Comparison of ENCODE assay signal across 24 mouse cellular contexts in the genomic region with DNA sequence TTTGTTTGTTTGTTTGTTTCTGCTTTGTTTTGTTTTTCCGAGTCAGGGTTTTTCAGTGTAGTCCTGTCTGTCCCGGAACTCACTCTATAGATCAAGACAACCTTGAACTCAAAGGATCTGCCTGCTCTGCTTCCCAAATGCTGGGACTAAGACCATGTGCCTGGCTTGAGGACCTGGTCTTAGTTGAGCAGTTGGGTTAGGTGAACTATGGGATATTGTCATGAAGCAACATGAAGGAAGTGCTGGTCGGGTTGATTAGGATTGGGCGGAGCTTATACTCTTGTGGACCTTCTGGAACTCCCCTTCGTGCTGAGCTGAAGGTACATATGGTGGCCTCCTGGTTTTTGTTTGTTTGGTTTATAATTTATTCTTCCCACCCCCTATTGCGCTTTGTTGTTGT. TPM values are rescaled to one million over a fixed set of nuclear protein-coding genes. Genes with fewer than 3 reads are reported as not detected.
DNase-seq lines count a peak whose midpoint lies in the region; ATAC-seq lines count a peak whose summit lies in the region.
"Had no signal": no experiment of that assay in that cellular context is flagged by ENCODE, and none has a peak within 500 bp of the region (broad histone marks: within the 10 kb centered on the region; RNA-seq: fewer than 3 reads in every experiment).

No protein-coding gene starts in this region.

- WGBS in heart, embryonic 11.5 days (ENCODE audit: insufficient replicate concordance), result 77% methylated on average over 6 of the region's 6 CpGs
- WGBS in heart, embryonic 10.5 days, result 77% methylated on average over 6 of the region's 6 CpGs
- WGBS in heart, embryonic 15.5 days, result 73% methylated on average over 6 of the region's 6 CpGs
- 56% methylated on average over 6 of the region's 6 CpGs for WGBS in liver, embryonic 16.5 days (ENCODE audit: insufficient replicate concordance)

- no peak overlapping the region for H3K27ac ChIP-seq in heart, embryonic 11.5 days (ENCODE audit: low read depth, low read length)
- H3K27ac ChIP-seq in heart, embryonic 10.5 days, result no peak overlapping the region
- H3K27ac ChIP-seq in heart, embryonic 15.5 days, result peak overlapping the region; percentile 20; the same call in 1 of the 2 replicates
- H3K27ac ChIP-seq in liver, embryonic 16.5 days (ENCODE audit: low read length), result no peak overlapping the region
- H3K27ac ChIP-seq: embryonic facial prominence, embryonic 13.5 days; forebrain, embryonic 13.5 days; hindbrain, embryonic 12.5 days had no signal

- peak overlapping the region; percentile 45; the same call in 1 of the 2 replicates for H3K4me2 ChIP-seq in heart, embryonic 11.5 days
- 0 out of 2 replicates have a peak overlapping the region, but pooled peaks have one; percentile 11 for H3K4me2 ChIP-seq in heart, embryonic 15.5 days
- no peak overlapping the region for H3K4me2 ChIP-seq in liver, embryonic 16.5 days (ENCODE audit: low read depth, low read length)
- H3K4me2 ChIP-seq: embryonic facial prominence, embryonic 13.5 days; forebrain, embryonic 13.5 days; hindbrain, embryonic 12.5 days had no signal

- ATAC-seq in heart, embryonic 11.5 days (replicated peaks; ENCODE audit: insufficient number of reproducible peaks, low FRiP score, low TSS enrichment), result no peak
- no peak for ATAC-seq in heart, embryonic 15.5 days (replicated peaks; ENCODE audit: insufficient number of reproducible peaks, insufficient read depth, low FRiP score, low read depth)
- ATAC-seq in granulocyte monocyte progenitor cell, adult 5-6 weeks (replicated peaks; ENCODE audit: poor library complexity, severe bottlenecking), result 0 out of 2 replicates have a peak, but pooled peaks have one; percentile 36
- ATAC-seq in liver, embryonic 16.5 days (ENCODE audit: low read depth), result 0 out of 2 replicates have a peak, but pooled peaks have one; percentile 23
- ATAC-seq: activated CD4-positive, CD25-positive, alpha-beta regulatory T cell, adult 4 months; CD4-positive, CD25-positive, alpha-beta regulatory T cell, adult 4 months; forebrain, embryonic 13.5 days; forebrain, postnatal 0 days; hindbrain, embryonic 16.5 days; inflammation-experienced regulatory T-cells, adult 6 months had no signal

- H3K9ac ChIP-seq in heart, embryonic 11.5 days (ENCODE audit: low read depth, low read length), result no peak overlapping the region
- H3K9ac ChIP-seq in heart, embryonic 15.5 days, result no peak overlapping the region
- no peak overlapping the region for H3K9ac ChIP-seq in liver, embryonic 16.5 days (ENCODE audit: low read depth, low read length)
- H3K9ac ChIP-seq: embryonic facial prominence, embryonic 13.5 days; forebrain, embryonic 13.5 days; forebrain, postnatal 0 days; hindbrain, embryonic 12.5 days had no signal

- H3K36me3 ChIP-seq in heart, embryonic 11.5 days (ENCODE audit: control insufficient read depth, insufficient read depth, low read length), result no peaks in the 10 kb centered on the region
- no peaks in the 10 kb centered on the region for H3K36me3 ChIP-seq in heart, embryonic 10.5 days
- no peaks in the 10 kb centered on the region for H3K36me3 ChIP-seq in heart, embryonic 15.5 days
- H3K36me3 ChIP-seq in liver, embryonic 16.5 days (ENCODE audit: control insufficient read depth, insufficient read depth), result no peaks in the 10 kb centered on the region
- H3K36me3 ChIP-seq: embryonic facial prominence, embryonic 13.5 days; G1E; hindbrain, embryonic 12.5 days had no signal

- 0 out of 2 replicates have a peak, but pooled peaks cover 2% of the 10 kb centered on the region for H3K4me1 ChIP-seq in heart, embryonic 11.5 days (ENCODE audit: control insufficient read depth, insufficient read depth, low read length)
- H3K4me1 ChIP-seq in heart, embryonic 10.5 days, result peaks cover 7% of the 10 kb centered on the region
- peaks cover 11% of the 10 kb centered on the region for H3K4me1 ChIP-seq in heart, embryonic 15.5 days (replicated peaks)
- H3K4me1 ChIP-seq in liver, embryonic 16.5 days (ENCODE audit: control insufficient read depth, low read depth, low read length), result peaks cover 26% of the 10 kb centered on the region

- no peaks in the 10 kb centered on the region for H3K9me3 ChIP-seq in heart, embryonic 11.5 days (replicated peaks; ENCODE audit: control insufficient read depth, low read length)
- H3K9me3 ChIP-seq in heart, embryonic 10.5 days, result no peaks in the 10 kb centered on the region
- H3K9me3 ChIP-seq in heart, embryonic 15.5 days (replicated peaks), result no peaks in the 10 kb centered on the region
- no peaks in the 10 kb centered on the region for H3K9me3 ChIP-seq in liver, embryonic 16.5 days (replicated peaks; ENCODE audit: control insufficient read depth, low read length)
- H3K9me3 ChIP-seq: embryonic facial prominence, embryonic 13.5 days; forebrain, embryonic 13.5 days; G1E; hindbrain, embryonic 12.5 days had no signal

- H3K4me3 ChIP-seq in heart, embryonic 11.5 days (ENCODE audit: low read depth, low read length), result no peak overlapping the region
- no peak overlapping the region for H3K4me3 ChIP-seq in heart, embryonic 10.5 days
- no peak overlapping the region for H3K4me3 ChIP-seq in heart, embryonic 15.5 days
- no peak overlapping the region for H3K4me3 ChIP-seq in liver, embryonic 16.5 days (ENCODE audit: low read depth, low read length)
- H3K4me3 ChIP-seq: embryonic facial prominence, embryonic 13.5 days; forebrain, embryonic 13.5 days; hindbrain, embryonic 12.5 days had no signal

- DNase-seq in heart, embryonic 10.5 days (ENCODE audit: low spot score), result no peak
- DNase-seq in heart, postnatal 4 days, result no peak
- DNase-seq in lung, postnatal 36 days, result no peak
- DNase-seq in thymus, postnatal 36 days, result no peak
- DNase-seq: adrenal gland, postnatal 25 days; B cell, adult 2 months; cerebellum, adult 18-20 months; cerebellum, adult 9-11 months; cerebellum, postnatal 36 days; forebrain, postnatal 0 days; gastrocnemius, postnatal 14 days; heart, postnatal 36 days had no signal

- no peaks in the 10 kb centered on the region for H3K27me3 ChIP-seq in heart, embryonic 11.5 days (ENCODE audit: control insufficient read depth, insufficient read depth, low read length)
- H3K27me3 ChIP-seq in heart, embryonic 10.5 days (ENCODE audit: insufficient read depth, poor library complexity, severe bottlenecking), result peaks cover 4% of the 10 kb centered on the region; the same call in 1 of the 2 replicates
- H3K27me3 ChIP-seq in heart, embryonic 15.5 days, result no peaks in the 10 kb centered on the region
- no peaks in the 10 kb centered on the region for H3K27me3 ChIP-seq in liver, embryonic 16.5 days (ENCODE audit: control insufficient read depth, insufficient read depth, low read depth, low read length)
- H3K27me3 ChIP-seq: embryonic facial prominence, embryonic 13.5 days; forebrain, embryonic 13.5 days; hindbrain, embryonic 12.5 days had no signal

RNA-seq across cellular contexts. Expression of a gene that starts 18.3 kb away (rescaled TPM):
- 1.3 and 2.5 TPM in 2 replicates for polyA plus RNA-seq in heart, embryonic 11.5 days (2014; fragmentation: Nextera tagmentation; extraction: Ambion mirVana)
- 2.0 and 2.4 TPM in 2 replicates for polyA plus RNA-seq in heart, embryonic 10.5 days (2016; fragmentation: Nextera tagmentation; extraction: Ambion mirVana)
- polyA plus RNA-seq in heart, embryonic 15.5 days (2015; fragmentation: Nextera tagmentation; extraction: Ambion mirVana), result 1.4 TPM in 2 replicates
- 10 to 100 TPM; 11.0 to 11.6 TPM for total RNA-seq in heart, postnatal 4 days (2021)
- total RNA-seq in granulocyte monocyte progenitor cell, adult 5-6 weeks (2014; fragmentation: Nextera tagmentation), result 9.9 and 10.5 TPM in 2 replicates
- total RNA-seq in granulocyte monocyte progenitor cell, adult 5-6 weeks (2017), result 4.6 and 5.6 TPM in 2 replicates
- 1.7 and 1.8 TPM in 2 replicates for polyA plus RNA-seq in liver, embryonic 16.5 days (2015; fragmentation: Nextera tagmentation; extraction: Ambion mirVana)

Comparison
In these comparisons a context has a peak if more than half of its experiments do, and no peak if none do; other contexts are left out.
1. ATAC-seq: peak in granulocyte monocyte progenitor cell, adult 5-6 weeks (single experiment) and liver, embryonic 16.5 days (single experiment); none in heart, embryonic 11.5 days (single experiment) and heart, embryonic 15.5 days (single experiment).